Mouse (Mus musculus) cortical plate, adult 2 months (tissue): ENCODE data around the gene Eif3i.

Experiments
- CTCF ChIP-seq: fragments of 200-500 bp; IDR thresholded peaks from 2 replicates; pipeline ENCODE4 v1.5.1; 2011; ENCODE audit warnings: mild to moderate bottlenecking, control low read depth, low read length; ENCODE audit not compliant: insufficient read depth; ENCODE audit errors: extremely low read depth
- POLR2A ChIP-seq: fragments of 200-500 bp; IDR thresholded peaks from 2 replicates; pipeline ENCODE4 v1.6.1; 2011; ENCODE audit warnings: mild to moderate bottlenecking, low read length, control low read depth; ENCODE audit not compliant: insufficient read depth; ENCODE audit errors: extremely low read depth

DNA sequence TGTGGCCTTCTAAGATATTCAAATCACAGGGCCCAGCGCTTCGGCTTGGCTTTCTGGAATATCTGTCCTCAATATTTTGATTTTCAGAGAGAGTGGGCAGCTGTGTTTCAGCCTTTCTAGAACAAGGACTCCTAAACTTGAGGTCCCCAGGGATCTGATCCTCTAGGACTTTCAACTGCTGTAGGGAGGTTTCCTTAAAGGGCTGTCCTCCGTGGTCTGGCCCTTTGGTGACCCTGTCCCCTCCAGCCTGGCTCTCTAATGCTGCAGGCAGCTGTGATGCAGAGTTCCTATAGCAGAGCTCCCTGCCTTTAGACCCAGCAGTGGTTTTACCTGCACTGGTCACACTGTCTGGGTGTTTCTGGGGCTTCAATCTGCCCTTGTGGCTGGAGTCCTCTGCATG, 16.2 kb upstream of the Eif3i start:
- TF ChIP-seq CTCF (no peak), POLR2A (no peak)
